Mouse (Mus musculus) 416B (cell line): ENCODE measurements around the gene BC005624.
A peak's percentile ranks its signal among the peaks of the same experiment; 100 is the strongest.
"Not testable (repeated sequence)": the region's sequence is repeated elsewhere in the genome, so short reads cannot be mapped to it uniquely, and the experiment has no call there.

Experiments
- DNase-seq: peaks from one replicate; pipeline ENCODE4 v3.0.0; 2011; ENCODE audit warnings: low read depth

BC005624 gene

GRCm38 (mm10) chr2:30967352-30968327 lies 14.4 kb downstream of the BC005624 start, which contains the start of gene Tor1a:
Tor1a (minus strand) TSS chr2:30967933.
- DNase-seq = peak; percentile 89

GRCm38 (mm10) chr2:30966826-30967225 lies 15.2 kb downstream of the BC005624 start:
- peak; percentile 50 for DNase-seq

GRCm38 (mm10) chr2:30965627-30966026 lies 16.4 kb downstream of the BC005624 start:
- peak; percentile 55 for DNase-seq

- no peak for DNase-seq
These were observed 19.3 kb downstream of the BC005624 start for GRCm38 (mm10) chr2:30962570-30963254.

GRCm38 (mm10) chr2:30959856-30960255 lies 22.1 kb downstream of the BC005624 start:
- no peak for DNase-seq

- no peak for DNase-seq
These were observed 23.3 kb downstream of the BC005624 start for GRCm38 (mm10) chr2:30958726-30959125.

- no peak for DNase-seq
These were observed 24.5 kb downstream of the BC005624 start for GRCm38 (mm10) chr2:30957511-30957910.

GRCm38 (mm10) chr2:30954797-30955196 lies 27.2 kb downstream of the BC005624 start:
- DNase-seq = peak; percentile 47

- peak; percentile 95 for DNase-seq
These were observed 29.0 kb downstream of the BC005624 start, which contains the start of gene Tor1b for GRCm38 (mm10) chr2:30952824-30953490. Tor1b (plus strand) TSS chr2:30952959.

- no peak for DNase-seq
These were observed 29.6 kb downstream of the BC005624 start for GRCm38 (mm10) chr2:30952457-30952823.

- peak; percentile 91 for DNase-seq
These were observed 39.4 kb downstream of the BC005624 start for GRCm38 (mm10) chr2:30942603-30943011.

GRCm38 (mm10) chr2:30942116-30942515 lies 39.9 kb downstream of the BC005624 start:
- peak; percentile 60 for DNase-seq

- DNase-seq = no peak
These were observed 40.4 kb downstream of the BC005624 start for GRCm38 (mm10) chr2:30941586-30941985.

GRCm38 (mm10) chr2:30938574-30938991 lies 43.4 kb downstream of the BC005624 start:
- peak; percentile 51 for DNase-seq

- no peak for DNase-seq
These were observed 44.3 kb downstream of the BC005624 start for GRCm38 (mm10) chr2:30937731-30938130.

GRCm38 (mm10) chr2:30936808-30937207 lies 45.2 kb downstream of the BC005624 start:
- no peak for DNase-seq

- DNase-seq = peak; percentile 78
These were observed 48.0 kb downstream of the BC005624 start for GRCm38 (mm10) chr2:30933917-30934450.

GRCm38 (mm10) chr2:30933032-30933431 lies 49.0 kb downstream of the BC005624 start:
- no peak for DNase-seq

- DNase-seq = peak; percentile 67
These were observed 50.1 kb downstream of the BC005624 start for GRCm38 (mm10) chr2:30931922-30932321.

- not testable (repeated sequence) for DNase-seq
These were observed 51.2 kb downstream of the BC005624 start for GRCm38 (mm10) chr2:30930846-30931245.

GRCm38 (mm10) chr2:30929483-30930045 lies 52.4 kb downstream of the BC005624 start, which contains the start of gene Ptges:
Ptges (minus strand) TSS chr2:30929863.
- peak; percentile 86 for DNase-seq
